Mouse (Mus musculus): ENCODE data around the gene Sult2b1. TPM values are rescaled to one million over a fixed set of nuclear protein-coding genes. Genes with fewer than 3 reads are reported as not detected.

Gene Sult2b1
- total RNA-seq, 1 experiment from 2014 or later: 4.1 TPM

DNA sequence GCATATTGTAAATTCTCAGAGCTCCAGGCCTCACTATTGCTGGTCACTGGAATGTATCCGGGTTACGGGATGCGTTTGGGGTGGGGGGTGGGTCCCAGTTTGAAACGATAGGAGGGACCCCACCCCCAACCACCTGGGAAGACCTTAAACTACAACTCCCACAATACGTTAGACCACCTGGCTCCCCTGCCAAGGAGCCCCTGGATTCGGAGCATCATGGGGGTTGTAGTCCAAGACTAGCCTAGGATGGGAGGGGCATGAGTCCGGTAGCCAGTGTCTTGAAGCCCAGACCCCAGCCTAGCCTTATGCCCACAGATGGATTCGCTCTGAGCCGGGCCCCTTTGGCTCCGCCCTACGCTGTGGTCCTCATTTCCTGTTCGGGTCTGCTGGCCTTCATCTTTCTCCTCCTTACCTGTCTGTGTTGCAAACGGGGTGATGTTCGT is 1.7 kb upstream of the Sult2b1 start:
- no peak for ATAC-seq (replicated peaks in 1 of 2; ENCODE audit: insufficient read depth in 1 of 2, low FRiP score in 2 of 2, low TSS enrichment in 1 of 2, low read depth in 1 of 2, poor library complexity in 2 of 2, severe bottlenecking in 2 of 2)

DNA sequence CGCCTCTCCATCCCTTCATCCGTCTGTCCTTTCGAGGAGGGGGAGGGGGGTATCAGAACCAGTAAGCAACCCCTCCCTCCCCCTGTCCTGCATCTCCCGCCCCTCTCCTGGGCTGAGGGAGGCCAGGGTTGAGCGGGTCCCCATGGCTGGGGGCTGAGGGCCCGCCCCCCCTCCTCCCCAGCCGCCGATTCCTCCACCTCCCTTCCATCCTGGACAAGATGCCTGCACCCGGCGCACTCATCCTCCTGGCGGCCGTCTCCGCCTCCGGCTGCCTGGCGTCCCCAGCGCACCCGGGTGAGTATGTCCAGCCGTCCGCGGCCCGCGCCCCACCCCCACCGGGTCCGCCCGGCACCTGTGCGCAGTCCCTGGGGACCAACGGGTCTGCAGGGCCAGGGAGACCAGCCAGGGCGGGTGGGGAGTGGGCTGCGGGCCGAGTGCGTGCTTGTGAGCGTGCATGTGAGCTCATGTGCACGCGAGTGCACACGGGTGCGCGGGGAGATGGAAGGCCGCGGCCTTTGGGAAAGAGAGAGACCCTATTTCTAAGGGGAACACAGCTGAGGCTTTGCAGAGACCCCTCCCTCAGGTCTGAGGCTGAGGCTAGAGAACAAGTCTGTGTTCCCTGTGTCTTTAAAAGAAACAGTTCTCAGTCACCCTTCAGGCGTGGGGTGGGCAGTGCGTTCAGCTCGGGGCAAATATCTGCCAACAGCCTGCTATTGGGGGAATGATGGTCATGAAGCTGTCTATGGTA is 1.1 kb upstream of the Sult2b1 start:
- ATAC-seq (replicated peaks in 1 of 2; ENCODE audit: insufficient read depth in 1 of 2, low FRiP score in 2 of 2, low TSS enrichment in 1 of 2, low read depth in 1 of 2, poor library complexity in 2 of 2, severe bottlenecking in 2 of 2): no peak

DNA sequence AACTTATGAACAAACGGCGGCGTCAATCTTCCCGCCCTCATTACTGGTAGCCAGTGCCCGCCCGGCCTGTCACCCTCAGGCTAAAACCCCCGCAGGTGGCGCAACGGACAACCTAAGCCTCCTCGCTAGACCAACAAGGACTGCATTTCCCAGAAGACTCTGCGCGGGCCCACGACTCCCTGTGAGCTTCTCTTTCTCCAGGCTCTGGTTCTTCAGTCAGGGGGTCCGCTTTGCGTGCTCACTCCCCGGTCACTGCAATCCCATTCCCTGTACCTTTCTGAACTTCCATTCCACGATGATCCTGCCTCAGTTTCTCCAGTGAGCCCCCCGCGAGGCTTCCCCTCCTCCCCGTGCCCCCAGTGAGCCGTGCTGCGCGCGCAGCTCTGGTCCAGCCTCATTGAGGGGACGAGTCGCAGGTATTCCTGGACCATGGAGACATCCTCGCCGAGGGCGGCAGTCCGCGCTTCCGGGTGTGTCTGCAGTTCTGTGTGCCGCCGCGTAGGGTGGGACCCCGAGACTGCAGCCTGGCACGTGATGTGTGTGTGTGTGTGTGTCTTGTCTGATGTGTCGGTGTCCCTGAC is 868 bp downstream of the Sult2b1 start, which contains the start of gene Lmtk3:
TSS of gene Lmtk3 (plus strand) at position 228 of the 581 bp plus-strand sequence.
- peak; percentile 57 to 65 for ATAC-seq (replicated peaks in 1 of 2; ENCODE audit: insufficient read depth in 1 of 2, low FRiP score in 2 of 2, low TSS enrichment in 1 of 2, low read depth in 1 of 2, poor library complexity in 2 of 2, severe bottlenecking in 2 of 2)

DNA sequence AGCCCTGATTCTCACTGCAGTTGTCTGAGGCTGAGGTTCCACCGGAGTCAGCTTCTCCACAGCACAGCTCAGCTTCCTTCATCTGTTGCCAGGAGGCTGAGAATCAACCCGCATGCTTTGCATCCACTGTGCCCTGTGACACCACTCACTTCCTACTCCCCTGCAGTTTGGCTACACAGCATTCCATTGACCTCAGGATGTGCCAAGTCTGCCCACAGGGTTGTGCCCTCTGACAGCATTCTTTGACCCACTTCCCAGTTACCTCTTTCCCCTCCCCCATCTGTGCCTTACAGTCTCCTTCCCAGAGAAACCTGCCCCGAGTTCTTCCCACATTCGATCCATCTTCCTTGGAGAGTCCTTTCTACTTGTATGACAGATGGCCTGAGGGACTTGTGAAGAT is 2.2 kb downstream of the Sult2b1 start:
- no peak for ATAC-seq (replicated peaks in 1 of 2; ENCODE audit: insufficient read depth in 1 of 2, low FRiP score in 2 of 2, low TSS enrichment in 1 of 2, low read depth in 1 of 2, poor library complexity in 2 of 2, severe bottlenecking in 2 of 2)

DNA sequence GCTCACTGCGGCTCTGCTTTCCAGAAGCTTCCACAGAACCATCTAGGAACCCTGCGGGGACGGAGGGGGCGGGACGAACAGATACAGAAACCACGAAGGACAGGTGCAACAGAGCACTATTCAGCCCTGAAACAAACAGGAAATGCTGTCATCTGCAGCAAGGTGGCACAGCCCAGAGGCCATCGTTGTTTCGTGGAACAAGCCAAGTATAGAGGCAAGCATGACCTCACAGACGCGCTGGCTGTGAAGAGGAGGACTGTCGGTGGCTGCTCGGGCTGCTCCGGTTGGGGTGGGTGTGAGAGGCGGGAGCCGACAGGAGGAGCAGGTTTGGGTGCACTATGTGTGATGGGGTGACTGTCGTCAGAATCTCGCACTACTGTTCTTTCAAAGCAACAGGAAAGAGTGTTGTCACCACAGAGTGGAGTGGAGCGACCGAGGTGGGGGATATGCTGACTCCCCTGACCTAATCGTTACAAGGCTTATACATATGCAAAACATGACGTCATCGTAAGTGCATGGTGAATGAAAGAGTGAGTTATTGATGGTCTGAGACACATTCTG is 5.3 kb downstream of the Sult2b1 start:
- peak; percentile 38 to 54 for ATAC-seq (replicated peaks in 1 of 2; ENCODE audit: insufficient read depth in 1 of 2, low FRiP score in 2 of 2, low TSS enrichment in 1 of 2, low read depth in 1 of 2, poor library complexity in 2 of 2, severe bottlenecking in 2 of 2)

DNA sequence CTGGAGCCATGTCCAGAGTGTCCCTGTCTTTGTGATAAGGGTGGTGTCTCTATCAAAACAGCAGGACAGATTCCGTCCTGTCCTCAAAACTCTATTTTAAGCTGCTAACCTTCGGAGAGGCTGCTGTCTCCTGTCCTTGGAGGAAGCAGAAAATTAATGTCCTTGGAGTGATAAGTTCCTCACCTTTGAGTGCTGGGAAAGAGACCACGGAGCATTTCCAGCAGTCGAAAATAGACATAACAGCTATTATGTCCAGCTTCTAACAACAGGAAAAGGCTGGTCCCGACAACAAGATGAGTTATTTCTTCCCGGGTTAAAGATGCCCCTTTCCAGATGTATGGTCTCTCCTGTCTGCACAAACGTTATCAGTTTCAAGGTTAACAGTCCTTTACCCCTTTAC is 9.2 kb downstream of the Sult2b1 start:
- ATAC-seq (replicated peaks in 1 of 2; ENCODE audit: insufficient read depth in 1 of 2, low FRiP score in 2 of 2, low TSS enrichment in 1 of 2, low read depth in 1 of 2, poor library complexity in 2 of 2, severe bottlenecking in 2 of 2): no peak

DNA sequence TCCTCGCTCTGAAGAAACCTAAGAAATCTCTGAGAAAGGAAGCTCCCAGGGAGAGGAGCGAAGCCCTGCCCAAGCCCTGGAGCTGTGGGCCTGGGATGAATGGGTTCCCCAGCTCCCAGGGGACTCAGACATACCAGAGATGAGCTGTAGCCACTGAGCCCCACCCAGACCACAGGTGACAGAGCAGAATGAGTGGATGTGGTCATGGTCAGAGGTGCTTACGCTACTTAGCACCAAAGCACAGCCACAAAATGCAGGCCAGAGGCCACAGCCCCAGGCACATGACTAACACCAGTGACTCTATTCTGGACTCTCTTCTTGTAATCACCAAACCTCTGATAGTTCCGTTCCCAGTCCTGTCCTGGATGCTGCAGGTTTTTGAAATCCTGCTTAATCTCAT is 13.4 kb downstream of the Sult2b1 start:
- peak in 1 of 2 experiments; percentile 51; a peak in 2 of 4 replicates for ATAC-seq (replicated peaks in 1 of 2; ENCODE audit: insufficient read depth in 1 of 2, low FRiP score in 2 of 2, low TSS enrichment in 1 of 2, low read depth in 1 of 2, poor library complexity in 2 of 2, severe bottlenecking in 2 of 2)

DNA sequence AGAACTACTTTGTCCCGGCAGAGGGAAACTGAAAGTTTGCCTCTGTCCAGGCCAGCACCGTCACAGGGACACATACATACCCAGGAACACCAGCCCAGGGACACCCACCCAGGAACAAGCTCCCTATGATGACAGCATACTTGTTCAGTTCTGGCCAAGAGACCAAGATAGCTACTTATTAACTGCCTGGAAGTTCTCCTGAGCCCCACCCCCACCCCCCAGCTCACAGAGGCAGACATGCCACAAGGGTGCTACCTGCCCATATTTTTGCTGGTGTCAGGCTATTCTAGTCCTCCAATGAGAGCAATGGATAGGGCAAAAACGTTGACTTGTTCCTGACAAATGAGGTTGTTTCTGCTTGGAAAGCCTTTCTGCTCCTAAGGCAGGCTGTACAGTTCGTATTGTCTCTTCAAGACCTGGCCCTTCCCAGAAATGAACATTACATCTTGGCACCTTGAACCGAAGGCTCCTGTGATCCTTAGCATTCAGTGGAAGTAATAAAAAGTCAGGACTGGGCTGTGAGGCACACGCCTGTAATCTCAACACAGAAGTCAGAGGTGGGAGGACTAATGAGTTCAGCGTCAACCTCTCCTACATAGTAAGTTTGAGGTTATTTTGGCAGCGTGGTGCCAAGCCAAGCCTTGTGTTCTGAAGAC is 13.9 kb downstream of the Sult2b1 start:
- ATAC-seq (replicated peaks in 1 of 2; ENCODE audit: insufficient read depth in 1 of 2, low FRiP score in 2 of 2, low TSS enrichment in 1 of 2, low read depth in 1 of 2, poor library complexity in 2 of 2, severe bottlenecking in 2 of 2): 0 out of 4 replicates have a peak, but pooled peaks of 1 of the 2 experiments have one; percentile 17

DNA sequence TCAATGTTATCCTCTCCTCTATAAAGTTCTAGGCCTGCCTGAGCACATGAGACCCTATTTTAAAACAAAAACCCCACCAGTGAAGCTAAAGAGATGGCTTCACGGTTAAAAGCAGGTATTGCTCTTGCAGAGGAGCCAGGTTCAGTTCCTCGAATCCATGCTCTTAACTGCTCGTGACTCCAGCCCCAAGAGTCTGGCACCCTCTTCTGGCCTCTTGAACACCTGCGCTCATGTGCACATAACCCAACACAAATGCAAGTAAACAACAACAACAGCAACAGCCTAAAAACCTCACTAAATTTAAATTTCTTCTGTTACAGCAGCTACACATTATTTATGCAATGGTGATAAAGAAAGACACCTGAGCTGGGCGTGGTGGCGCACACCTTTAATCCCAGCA is 17.0 kb downstream of the Sult2b1 start:
- no peak for ATAC-seq (replicated peaks in 1 of 2; ENCODE audit: insufficient read depth in 1 of 2, low FRiP score in 2 of 2, low TSS enrichment in 1 of 2, low read depth in 1 of 2, poor library complexity in 2 of 2, severe bottlenecking in 2 of 2)

DNA sequence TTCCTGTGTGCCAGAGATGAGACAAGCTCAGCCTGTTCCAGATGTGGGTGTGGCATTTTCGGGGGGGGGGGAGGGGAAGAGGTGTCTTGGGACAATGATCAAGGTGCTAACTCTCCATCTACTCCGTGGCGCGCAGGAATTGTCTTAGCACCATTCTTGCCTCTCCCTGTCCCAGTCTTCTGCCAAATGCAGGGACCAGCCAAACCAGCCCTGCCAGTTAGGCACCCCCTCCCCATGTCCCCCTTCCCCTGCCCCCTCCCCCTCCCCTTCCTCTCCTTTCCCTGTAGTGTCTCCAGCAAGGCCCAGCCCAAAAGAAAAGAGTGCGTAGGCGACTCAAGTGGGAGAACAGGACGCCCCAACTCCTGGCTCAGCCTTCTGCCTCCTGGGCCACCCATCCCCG is 17.7 kb downstream of the Sult2b1 start:
- ATAC-seq (replicated peaks in 1 of 2; ENCODE audit: insufficient read depth in 1 of 2, low FRiP score in 2 of 2, low TSS enrichment in 1 of 2, low read depth in 1 of 2, poor library complexity in 2 of 2, severe bottlenecking in 2 of 2): no peak

DNA sequence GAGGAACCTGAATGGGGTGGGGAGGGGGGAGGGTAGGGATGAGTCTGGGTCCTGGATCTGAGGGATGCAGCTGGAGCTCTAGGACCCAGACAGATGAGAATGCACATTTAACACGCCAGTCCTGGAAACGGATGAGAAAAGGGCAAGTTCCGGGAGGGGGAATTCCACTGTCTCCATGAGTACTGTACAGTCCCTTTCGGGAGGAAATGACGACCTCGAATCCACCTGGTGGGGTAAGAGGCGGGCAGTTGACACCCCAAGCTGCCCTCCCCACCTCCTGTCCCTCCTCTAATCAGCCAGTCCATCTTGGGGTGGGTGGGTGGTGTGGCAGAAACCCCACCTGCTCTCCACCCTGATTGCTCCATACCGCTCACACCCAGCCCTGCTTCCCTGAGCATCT is 18.5 kb downstream of the Sult2b1 start:
- ATAC-seq (replicated peaks in 1 of 2; ENCODE audit: insufficient read depth in 1 of 2, low FRiP score in 2 of 2, low TSS enrichment in 1 of 2, low read depth in 1 of 2, poor library complexity in 2 of 2, severe bottlenecking in 2 of 2): no peak

DNA sequence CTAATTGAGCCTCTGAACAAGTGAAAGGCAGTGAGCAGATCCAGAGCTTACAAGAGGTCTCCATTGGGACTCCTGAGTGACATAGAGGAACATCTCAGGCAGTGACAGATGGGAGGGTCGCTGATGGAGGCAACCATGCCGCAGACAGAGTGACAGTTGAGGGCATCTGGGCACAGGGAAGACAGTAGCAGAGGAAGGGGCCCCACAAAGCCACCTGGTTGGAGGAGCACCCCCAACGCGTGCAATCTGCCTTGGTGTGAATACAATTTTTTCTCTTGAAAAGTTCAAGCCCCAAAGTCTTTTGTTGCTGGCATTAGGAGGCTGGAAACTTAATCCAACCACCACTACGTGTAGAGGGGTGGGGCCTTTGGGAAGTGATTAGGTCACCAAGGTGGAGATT is 24.3 kb downstream of the Sult2b1 start:
- no peak for ATAC-seq (replicated peaks in 1 of 2; ENCODE audit: insufficient read depth in 1 of 2, low FRiP score in 2 of 2, low TSS enrichment in 1 of 2, low read depth in 1 of 2, poor library complexity in 2 of 2, severe bottlenecking in 2 of 2)

DNA sequence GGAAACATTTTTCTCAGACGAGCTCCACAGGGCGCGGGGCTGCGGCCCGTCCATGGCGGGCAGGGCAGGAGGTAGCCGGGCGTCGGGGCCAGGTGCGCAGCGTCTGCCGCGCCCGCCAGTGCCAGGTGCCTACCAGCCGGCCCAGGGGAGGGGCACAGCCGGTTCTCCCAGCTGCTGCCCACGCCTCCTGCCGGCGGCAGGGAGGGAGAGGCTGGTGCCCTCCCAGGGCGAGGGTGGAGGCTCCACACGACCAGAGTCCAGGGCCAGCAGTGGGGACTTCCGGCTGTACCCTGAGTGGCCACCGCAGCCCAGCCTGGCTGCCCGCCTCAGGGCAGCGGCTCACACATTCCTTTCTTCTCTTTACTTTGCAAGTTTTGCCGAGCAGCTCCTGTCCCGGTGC is 25.1 kb downstream of the Sult2b1 start:
- peak in 1 of 2 experiments; percentile 42; a peak in 1 of 4 replicates for ATAC-seq (replicated peaks in 1 of 2; ENCODE audit: insufficient read depth in 1 of 2, low FRiP score in 2 of 2, low TSS enrichment in 1 of 2, low read depth in 1 of 2, poor library complexity in 2 of 2, severe bottlenecking in 2 of 2)

DNA sequence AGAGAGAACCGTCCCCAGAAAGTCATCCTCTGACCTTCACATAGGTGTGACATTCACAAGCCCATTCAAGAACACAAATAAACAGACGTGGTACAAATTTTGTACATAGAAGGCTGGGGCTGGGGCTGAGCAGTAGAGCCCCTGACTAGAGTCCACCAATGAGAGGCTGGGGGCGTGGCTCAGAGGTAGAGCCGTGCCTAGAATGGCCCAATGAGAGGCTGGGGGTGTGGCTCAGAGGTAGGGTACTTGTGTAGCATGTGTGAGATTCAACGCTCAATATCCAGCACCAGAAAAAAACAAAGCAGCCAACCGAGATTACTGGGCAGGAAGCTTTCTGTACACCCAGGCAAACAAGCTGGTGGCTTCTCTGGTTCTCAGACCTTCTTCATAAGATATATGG is 28.8 kb downstream of the Sult2b1 start:
- no peak for ATAC-seq (replicated peaks in 1 of 2; ENCODE audit: insufficient read depth in 1 of 2, low FRiP score in 2 of 2, low TSS enrichment in 1 of 2, low read depth in 1 of 2, poor library complexity in 2 of 2, severe bottlenecking in 2 of 2)

DNA sequence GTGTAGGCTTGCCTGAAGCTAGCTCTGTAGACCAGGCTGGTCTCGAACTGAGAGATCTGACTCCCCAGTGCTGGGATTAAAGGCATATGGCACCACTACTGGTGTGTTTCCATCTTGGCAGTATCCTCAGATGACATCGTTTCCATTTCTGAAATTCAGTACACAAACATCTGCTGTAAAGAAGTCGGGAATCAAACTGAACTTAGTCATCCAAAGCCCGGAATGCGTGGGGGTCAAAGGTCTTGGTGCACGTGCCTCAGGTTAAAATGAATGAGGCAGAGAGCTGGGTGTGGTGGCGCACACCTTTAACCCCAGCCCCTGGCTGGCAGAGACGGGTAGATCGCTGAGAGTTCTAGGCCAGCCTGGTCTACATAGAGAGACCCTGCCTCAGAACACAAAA is 34.3 kb downstream of the Sult2b1 start:
- no peak for ATAC-seq (replicated peaks in 1 of 2; ENCODE audit: insufficient read depth in 1 of 2, low FRiP score in 2 of 2, low TSS enrichment in 1 of 2, low read depth in 1 of 2, poor library complexity in 2 of 2, severe bottlenecking in 2 of 2)

DNA sequence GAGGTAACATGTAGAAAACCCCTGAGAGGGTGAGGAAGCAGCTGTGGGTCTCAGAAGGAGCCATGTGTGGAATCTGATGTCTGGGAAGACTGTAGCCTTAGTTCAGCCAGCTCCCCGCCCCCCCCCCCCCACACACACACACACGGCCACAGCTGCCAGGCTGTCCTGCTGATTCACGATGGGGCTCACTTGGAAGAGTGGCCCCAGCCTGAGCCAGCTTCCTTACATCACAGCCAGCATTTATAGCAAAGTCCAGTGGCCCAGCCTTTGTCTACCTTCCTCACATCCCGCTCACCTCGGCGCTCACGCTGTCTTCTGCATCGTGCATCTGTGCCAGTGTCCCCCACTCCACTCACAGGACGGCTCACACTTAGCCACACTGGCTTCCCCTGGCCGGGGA is 35.1 kb downstream of the Sult2b1 start:
- ATAC-seq (replicated peaks in 1 of 2; ENCODE audit: insufficient read depth in 1 of 2, low FRiP score in 2 of 2, low TSS enrichment in 1 of 2, low read depth in 1 of 2, poor library complexity in 2 of 2, severe bottlenecking in 2 of 2): 0 out of 4 replicates have a peak, but pooled peaks of 1 of the 2 experiments have one; percentile 31

DNA sequence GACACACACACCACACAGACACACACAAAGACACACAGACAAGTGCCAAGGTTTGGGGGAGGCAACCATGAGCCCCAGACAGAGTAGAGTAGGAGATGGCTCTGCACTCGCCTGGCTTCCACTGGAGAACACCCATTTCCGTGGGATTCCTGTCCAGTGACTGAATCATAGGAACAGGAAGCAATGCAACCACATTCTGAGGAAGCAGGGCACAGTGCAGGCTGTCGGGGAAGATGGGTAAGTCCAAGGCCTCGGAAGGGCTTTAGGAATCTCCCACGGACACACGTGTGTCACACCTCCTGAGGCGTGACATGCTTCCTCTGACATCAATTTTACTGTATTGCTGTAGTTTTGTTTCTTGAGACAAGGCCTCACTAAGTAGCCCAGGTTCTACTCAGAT is 36.4 kb downstream of the Sult2b1 start:
- ATAC-seq (replicated peaks in 1 of 2; ENCODE audit: insufficient read depth in 1 of 2, low FRiP score in 2 of 2, low TSS enrichment in 1 of 2, low read depth in 1 of 2, poor library complexity in 2 of 2, severe bottlenecking in 2 of 2): no peak

DNA sequence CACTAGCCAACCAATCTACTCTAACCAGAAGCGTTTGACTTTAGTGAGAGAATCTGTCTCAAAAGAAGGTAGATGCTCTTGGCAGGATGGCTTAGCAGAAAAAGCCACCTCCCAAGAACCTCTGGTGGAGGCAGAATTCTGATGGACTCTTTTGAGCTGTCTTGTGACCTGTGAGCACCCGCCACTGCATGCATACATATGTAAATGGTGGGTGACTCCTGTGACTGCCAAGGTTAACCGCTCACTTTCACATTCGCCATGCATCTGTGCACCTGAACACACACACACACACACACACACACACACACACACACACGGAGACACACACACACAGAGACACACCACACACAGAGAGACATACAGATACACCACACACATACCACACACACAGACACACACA is 37.0 kb downstream of the Sult2b1 start:
- ATAC-seq (replicated peaks in 1 of 2; ENCODE audit: insufficient read depth in 1 of 2, low FRiP score in 2 of 2, low TSS enrichment in 1 of 2, low read depth in 1 of 2, poor library complexity in 2 of 2, severe bottlenecking in 2 of 2): no peak

Data from hematopoietic stem cell, adult 5-6 weeks (primary cell).